Mouse (Mus musculus) testis, adult 2 months (tissue): Measurements from ENCODE around the gene Ghitm. TPM values are rescaled to one million over a fixed set of nuclear protein-coding genes. Genes with fewer than 3 reads are reported as not detected.

Experiments
- H3K27ac ChIP-seq: fragments of 200-500 bp; 2 replicates; pipeline ENCODE4 v1.5.1; 2012; ENCODE audit warnings: low read depth, low read length; ENCODE audit not compliant: control insufficient read depth, insufficient read depth
- H3K27me3 ChIP-seq: fragments of 200-500 bp; 2 replicates; pipeline ENCODE4 v1.6.1; 2012; ENCODE audit warnings: mild to moderate bottlenecking, low read length, moderate library complexity; ENCODE audit not compliant: control insufficient read depth, insufficient read depth
- H3K36me3 ChIP-seq: fragments of 200-500 bp; 2 replicates; pipeline ENCODE4 v1.6.1; 2012; ENCODE audit warnings: mild to moderate bottlenecking, low read length; ENCODE audit not compliant: control insufficient read depth, insufficient read depth
- H3K4me1 ChIP-seq: fragments of 200-500 bp; 2 replicates; pipeline ENCODE4 v1.6.1; 2012; ENCODE audit warnings: low read length; ENCODE audit not compliant: control insufficient read depth, insufficient read depth
- H3K4me3 ChIP-seq: fragments of 200-500 bp; 2 replicates; pipeline ENCODE4 v1.5.1; 2012; ENCODE audit warnings: low read depth, mild to moderate bottlenecking, low read length, moderate library complexity, mixed read lengths; ENCODE audit not compliant: control insufficient read depth
- CTCF ChIP-seq: fragments of 200-500 bp; IDR thresholded peaks from 2 replicates; pipeline ENCODE4 v1.5.1; 2012; ENCODE audit warnings: low read depth, mild to moderate bottlenecking, inconsistent platforms, low read length, moderate library complexity; ENCODE audit not compliant: control insufficient read depth, insufficient read depth, insufficient replicate concordance
- POLR2A ChIP-seq: fragments of 200-500 bp; IDR thresholded peaks from 2 replicates; pipeline ENCODE4 v1.6.1; 2012; ENCODE audit warnings: low read depth, mild to moderate bottlenecking, inconsistent platforms, low read length, moderate library complexity; ENCODE audit not compliant: control insufficient read depth
- polyA plus RNA-seq: library from polyadenylated mRNA; depleted of rRNA; stranded (reverse); fragments of >200 nt; gene quantifications from 2 replicates; pipeline ENCODE4 v1.2.3, GENCODE M21; 2012; rRNA removed

Ghitm gene
- polyA plus RNA-seq, 1 experiment: 337 TPM

DNA sequence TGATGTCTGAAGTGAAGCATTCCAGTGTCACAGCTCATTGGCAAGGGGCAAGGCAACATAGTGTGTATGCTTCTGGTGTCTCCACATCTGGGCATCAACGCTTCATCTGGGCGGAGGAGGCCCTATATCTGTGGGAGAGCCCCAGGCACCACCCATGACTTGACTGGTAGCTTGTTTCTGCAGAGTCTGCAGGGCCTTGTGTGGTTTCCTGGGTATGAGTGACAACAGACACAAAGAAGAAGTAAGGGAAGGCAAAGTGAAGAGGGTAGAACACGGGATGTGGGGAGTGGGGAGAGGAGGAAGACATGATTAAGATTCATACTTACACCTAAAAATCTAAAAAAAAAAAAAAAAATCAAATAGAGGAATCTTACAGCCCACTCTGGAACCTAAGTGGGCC is 32.6 kb downstream of the Ghitm start:
- Histone ChIP-seq H3K27ac (no peak overlapping the region), H3K4me1 (peaks cover 6% of the 10 kb centered on the region), H3K36me3 (no peaks in the 10 kb centered on the region), H3K4me3 (no peak overlapping the region), H3K27me3 (no peaks in the 10 kb centered on the region)
- TF ChIP-seq CTCF (no peak), POLR2A (no peak)

DNA sequence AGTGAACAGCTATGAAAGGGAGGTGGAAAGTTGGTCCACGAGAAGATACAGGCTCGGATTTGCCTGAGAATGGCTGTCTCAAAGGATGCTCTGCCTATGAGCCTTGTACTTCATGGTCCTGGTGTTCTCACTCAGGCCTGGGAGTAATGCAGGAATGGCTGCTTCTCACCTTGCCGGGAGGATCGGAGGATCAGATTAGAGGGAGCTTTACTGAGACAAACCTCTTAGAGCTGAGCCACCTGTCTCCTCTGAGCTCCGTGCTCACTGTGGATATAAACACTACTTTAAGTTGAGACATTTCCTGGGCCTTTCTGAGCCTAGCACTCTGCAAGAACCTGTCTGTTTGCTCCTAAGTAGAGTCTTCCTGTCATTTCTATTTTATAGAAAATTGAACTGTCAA is 33.5 kb downstream of the Ghitm start:
- Histone ChIP-seq H3K4me1 (peaks cover 6% of the 10 kb centered on the region), H3K4me3 (no peak overlapping the region), H3K27me3 (no peaks in the 10 kb centered on the region), H3K36me3 (no peaks in the 10 kb centered on the region), H3K27ac (no peak overlapping the region)
- TF ChIP-seq POLR2A (no peak), CTCF (no peak)

DNA sequence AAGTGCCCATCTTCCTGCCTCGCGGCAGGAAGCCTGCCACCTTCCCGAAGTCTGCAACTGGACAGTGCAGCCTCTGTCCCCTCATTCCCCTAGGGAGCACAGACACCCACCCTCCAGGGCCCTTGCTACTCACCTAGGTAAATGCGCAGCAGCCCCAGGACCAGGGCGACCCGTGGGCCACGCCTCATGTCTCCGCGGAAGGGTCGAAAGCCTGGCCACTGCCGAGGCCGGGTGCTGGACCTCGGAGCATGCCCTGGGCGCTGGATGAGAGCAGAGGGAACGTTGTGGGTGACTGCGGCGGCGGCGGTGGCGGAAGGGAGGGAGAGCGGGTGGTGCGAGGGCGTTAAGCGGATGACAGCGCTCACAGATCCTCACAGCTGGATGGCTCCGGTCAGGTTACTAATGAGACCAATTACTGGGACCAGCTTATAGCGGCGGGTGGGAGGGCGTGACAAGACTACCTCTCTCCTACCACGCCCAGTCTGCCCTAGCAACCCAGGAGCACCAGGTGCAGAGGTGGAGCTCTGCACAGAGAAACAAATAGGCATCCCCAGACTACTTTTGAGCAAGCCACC is 37.0 kb downstream of the Ghitm start, which contains the start of gene Cdhr1:
Gene Cdhr1, minus strand, starts transcription at position 392 of the 575 bp plus-strand sequence.
- TF ChIP-seq CTCF (no peak), POLR2A (no peak)
- Histone ChIP-seq H3K27me3 (no peaks in the 10 kb centered on the region), H3K27ac (no peak within 1 kb of the TSS), H3K4me3 (no peak within 1 kb of the TSS; the same call in 1 of the 2 replicates), H3K36me3 (no peaks in the 10 kb centered on the region), H3K4me1 (peaks cover 6% of the 10 kb centered on the region)

DNA sequence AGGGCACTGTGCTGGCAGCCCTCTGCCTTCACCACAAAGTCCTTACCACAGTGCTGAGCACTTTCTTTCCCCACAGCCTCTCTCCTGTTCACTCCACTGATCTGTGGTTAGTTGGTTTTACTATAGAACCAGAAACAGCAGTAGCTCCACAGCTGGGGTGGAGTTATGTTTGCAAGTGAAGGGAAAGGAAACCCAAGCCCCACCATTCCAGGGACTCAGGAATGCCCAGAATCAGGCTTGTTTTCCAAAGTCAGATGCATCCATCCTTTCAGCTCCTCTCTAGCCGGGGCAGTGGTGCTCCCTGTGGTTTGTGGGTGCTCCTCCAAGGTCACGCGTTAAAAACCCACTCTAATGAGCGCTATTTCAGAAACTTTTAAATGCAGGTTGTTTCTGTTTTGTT is 39.5 kb downstream of the Ghitm start:
- Histone ChIP-seq H3K36me3 (no peaks in the 10 kb centered on the region), H3K27ac (no peak overlapping the region), H3K4me1 (peaks cover 6% of the 10 kb centered on the region), H3K4me3 (no peak overlapping the region), H3K27me3 (no peaks in the 10 kb centered on the region)
- TF ChIP-seq CTCF (no peak), POLR2A (no peak)

DNA sequence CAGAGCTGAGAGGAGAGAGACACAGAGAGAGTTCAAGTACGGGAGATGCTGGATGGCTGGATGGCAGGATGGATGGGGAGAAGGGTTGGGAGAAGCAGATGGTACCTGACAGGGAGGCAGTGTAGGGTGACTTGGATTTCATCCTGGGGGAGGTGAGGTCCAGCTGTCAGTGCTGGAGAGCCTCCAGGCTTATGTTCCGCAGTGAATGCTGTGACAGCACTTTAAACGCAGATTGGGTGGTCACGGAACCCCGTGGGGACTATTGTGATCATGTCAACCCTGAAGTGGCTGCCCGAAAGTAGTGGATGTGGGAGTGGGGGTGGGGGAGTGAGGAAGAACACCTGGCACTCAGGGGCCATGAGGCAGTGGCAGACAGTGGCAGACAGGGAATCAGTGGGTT is 40.6 kb downstream of the Ghitm start:
- Histone ChIP-seq H3K27ac (no peak overlapping the region), H3K36me3 (no peaks in the 10 kb centered on the region), H3K27me3 (no peaks in the 10 kb centered on the region), H3K4me3 (no peak overlapping the region), H3K4me1 (peaks cover 6% of the 10 kb centered on the region)
- TF ChIP-seq POLR2A (no peak), CTCF (no peak)

DNA sequence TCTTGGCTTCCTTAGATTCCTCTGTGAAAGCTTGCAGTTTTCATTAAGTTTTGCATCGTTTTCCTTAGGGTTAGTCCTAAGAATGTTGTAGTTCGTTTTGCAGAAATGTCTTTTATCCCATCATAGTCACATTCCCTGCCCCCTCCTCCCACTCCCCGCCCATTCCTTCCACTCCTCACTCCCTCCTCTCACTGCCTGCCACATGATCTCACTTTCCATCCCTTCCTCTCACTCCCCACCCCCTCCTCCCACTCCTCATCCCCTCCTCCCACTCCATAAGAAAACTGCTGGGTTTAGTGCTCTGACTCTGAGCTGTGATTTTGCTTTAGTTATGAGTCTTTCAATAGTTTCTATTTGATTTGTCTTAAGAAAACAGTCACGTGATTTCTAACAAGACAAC is 51.3 kb downstream of the Ghitm start:
- no peaks in the 10 kb centered on the region for H3K27me3 ChIP-seq
- TF ChIP-seq POLR2A (no peak), CTCF (no peak)
- no peak overlapping the region for H3K4me3 ChIP-seq
- H3K27ac ChIP-seq: no peak overlapping the region
- H3K4me1 ChIP-seq: no peaks in the 10 kb centered on the region
- no peaks in the 10 kb centered on the region for H3K36me3 ChIP-seq

DNA sequence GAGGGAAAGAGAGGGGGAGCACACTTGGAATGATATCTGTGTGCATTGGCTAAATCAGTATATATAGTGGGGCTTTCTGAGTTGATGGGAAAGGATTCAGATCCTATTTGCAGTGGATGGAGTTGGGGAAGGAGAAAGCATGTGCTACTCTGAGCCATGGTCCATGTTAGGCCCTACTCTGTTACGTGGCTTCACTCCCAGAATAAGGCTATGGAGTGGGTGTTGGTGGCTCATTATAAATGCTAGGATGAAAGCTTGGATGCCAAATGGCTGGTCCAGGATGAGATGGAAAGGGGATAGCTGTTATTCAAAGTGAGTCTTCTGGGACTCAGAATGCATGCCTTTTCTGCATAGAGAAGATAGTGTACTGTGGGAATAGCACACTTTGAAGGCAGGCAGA is 54.3 kb downstream of the Ghitm start:
- H3K4me1 ChIP-seq: no peaks in the 10 kb centered on the region
- TF ChIP-seq CTCF: no peak
- no peak for TF ChIP-seq POLR2A

More for the DNA sequence above, 54.3 kb downstream of the Ghitm start:
- Histone ChIP-seq H3K36me3 (no peaks in the 10 kb centered on the region), H3K27me3 (no peaks in the 10 kb centered on the region), H3K4me3 (no peak overlapping the region), H3K27ac (no peak overlapping the region)

Other genes with a start within 250 kb of the Ghitm start
- gene Ccser2, start 166.5 kb downstream of the Ghitm start, polyA plus RNA-seq: 149 and 164 TPM in 2 replicates
- gene Rgr, start 86.3 kb downstream of the Ghitm start, polyA plus RNA-seq: not detected in 2 replicates
- 0.04 and 0.07 TPM in 2 replicates for gene Lrit1, start 80.4 kb downstream of the Ghitm start, polyA plus RNA-seq
- 0.13 and 0.25 TPM in 2 replicates for gene Lrit2, start 67.3 kb downstream of the Ghitm start, polyA plus RNA-seq
- 1.1 and 1.3 TPM in 2 replicates for gene Cdhr1, start 36.9 kb downstream of the Ghitm start, polyA plus RNA-seq
- 81.4 and 85.0 TPM in 2 replicates for gene 2610528A11Rik, start 21.2 kb downstream of the Ghitm start, polyA plus RNA-seq